Mouse (Mus musculus): ENCODE measurements around the gene Rnf141. TPM values are rescaled to one million over a fixed set of nuclear protein-coding genes. Genes with fewer than 3 reads are reported as not detected.

The Rnf141 gene
- polyA plus RNA-seq, 1 experiment from 2014 or later = 35.0 TPM

- no peaks in the 10 kb centered on the region for H3K27me3 ChIP-seq (replicated peaks; ENCODE audit: control insufficient read depth, insufficient read depth, low read length)
- H3K36me3 ChIP-seq (ENCODE audit: control insufficient read depth, insufficient read depth, low read length) = peaks cover 16% of the 10 kb centered on the region
- 57% methylated on average over 4 of the region's 4 CpGs for WGBS
- no peak overlapping the region for H3K4me2 ChIP-seq
- H3K4me3 ChIP-seq (ENCODE audit: low read depth, low read length) = no peak overlapping the region
- ATAC-seq (replicated peaks; ENCODE audit: low FRiP score) = no peak
- no peak overlapping the region for H3K9ac ChIP-seq (ENCODE audit: low read depth, low read length)
- no peak for DNase-seq (ENCODE audit: low spot score)
- H3K9me3 ChIP-seq (ENCODE audit: control insufficient read depth, low read length) = no peaks in the 10 kb centered on the region
- no peak overlapping the region for H3K27ac ChIP-seq (ENCODE audit: low read depth, low read length)
- peaks cover 26% of the 10 kb centered on the region for H3K4me1 ChIP-seq (replicated peaks; ENCODE audit: control insufficient read depth, insufficient read depth, low read length)
Observed at GRCm38 (mm10) chr7:110823593-110823992, 20.7 kb downstream of the Rnf141 start.

GRCm38 (mm10) chr7:110823076-110823475 lies 21.2 kb downstream of the Rnf141 start:
- no peaks in the 10 kb centered on the region for H3K9me3 ChIP-seq (ENCODE audit: control insufficient read depth, low read length)
- WGBS = 84% methylated on average over 8 of the region's 8 CpGs
- H3K4me3 ChIP-seq (ENCODE audit: low read depth, low read length) = no peak overlapping the region
- no peak overlapping the region for H3K4me2 ChIP-seq
- H3K27ac ChIP-seq (ENCODE audit: low read depth, low read length) = no peak overlapping the region
- DNase-seq (ENCODE audit: low spot score) (no peak), ATAC-seq (replicated peaks; ENCODE audit: low FRiP score) (no peak)
- H3K9ac ChIP-seq (ENCODE audit: low read depth, low read length) = no peak overlapping the region
- no peaks in the 10 kb centered on the region for H3K27me3 ChIP-seq (replicated peaks; ENCODE audit: control insufficient read depth, insufficient read depth, low read length)
- H3K36me3 ChIP-seq (ENCODE audit: control insufficient read depth, insufficient read depth, low read length) = peaks cover 15% of the 10 kb centered on the region
- peaks cover 31% of the 10 kb centered on the region for H3K4me1 ChIP-seq (replicated peaks; ENCODE audit: control insufficient read depth, insufficient read depth, low read length)

- DNase-seq (ENCODE audit: low spot score) = no peak
- Histone ChIP-seq H3K27me3 (replicated peaks; ENCODE audit: control insufficient read depth, insufficient read depth, low read length) (no peaks in the 10 kb centered on the region), H3K4me3 (ENCODE audit: low read depth, low read length) (no peak overlapping the region), H3K9me3 (ENCODE audit: control insufficient read depth, low read length) (no peaks in the 10 kb centered on the region), H3K27ac (ENCODE audit: low read depth, low read length) (no peak overlapping the region), H3K9ac (ENCODE audit: low read depth, low read length) (no peak overlapping the region), H3K4me2 (no peak overlapping the region), H3K36me3 (ENCODE audit: control insufficient read depth, insufficient read depth, low read length) (peaks cover 12% of the 10 kb centered on the region), H3K4me1 (replicated peaks; ENCODE audit: control insufficient read depth, insufficient read depth, low read length) (peaks cover 35% of the 10 kb centered on the region)
- WGBS = 75% methylated on average over 4 of the region's 4 CpGs
- ATAC-seq (replicated peaks; ENCODE audit: low FRiP score) = no peak
Observed at GRCm38 (mm10) chr7:110822055-110822454, 22.2 kb downstream of the Rnf141 start.

- ATAC-seq (replicated peaks; ENCODE audit: low FRiP score) (no peak), DNase-seq (ENCODE audit: low spot score) (no peak)
- Histone ChIP-seq H3K4me2 (no peak overlapping the region), H3K4me1 (replicated peaks; ENCODE audit: control insufficient read depth, insufficient read depth, low read length) (peaks cover 35% of the 10 kb centered on the region), H3K4me3 (ENCODE audit: low read depth, low read length) (no peak overlapping the region), H3K9me3 (ENCODE audit: control insufficient read depth, low read length) (no peaks in the 10 kb centered on the region), H3K27ac (ENCODE audit: low read depth, low read length) (no peak overlapping the region), H3K36me3 (ENCODE audit: control insufficient read depth, insufficient read depth, low read length) (peaks cover 12% of the 10 kb centered on the region), H3K9ac (ENCODE audit: low read depth, low read length) (no peak overlapping the region), H3K27me3 (replicated peaks; ENCODE audit: control insufficient read depth, insufficient read depth, low read length) (no peaks in the 10 kb centered on the region)
- 70% methylated on average over 3 of the region's 3 CpGs for WGBS
Observed at GRCm38 (mm10) chr7:110821653-110822052, 22.6 kb downstream of the Rnf141 start.

- H3K9ac ChIP-seq (ENCODE audit: low read depth, low read length) = no peak overlapping the region
- H3K4me1 ChIP-seq (replicated peaks; ENCODE audit: control insufficient read depth, insufficient read depth, low read length) = peaks cover 35% of the 10 kb centered on the region
- peaks cover 12% of the 10 kb centered on the region for H3K36me3 ChIP-seq (ENCODE audit: control insufficient read depth, insufficient read depth, low read length)
- no peak overlapping the region for H3K4me3 ChIP-seq (ENCODE audit: low read depth, low read length)
- 0 out of 2 replicates have a peak, but pooled peaks have one; percentile 11 for ATAC-seq (replicated peaks; ENCODE audit: low FRiP score)
- H3K27ac ChIP-seq (ENCODE audit: low read depth, low read length) = no peak overlapping the region
- no peaks in the 10 kb centered on the region for H3K9me3 ChIP-seq (ENCODE audit: control insufficient read depth, low read length)
- 45% methylated on average over 5 of the region's 5 CpGs for WGBS
- no peaks in the 10 kb centered on the region for H3K27me3 ChIP-seq (replicated peaks; ENCODE audit: control insufficient read depth, insufficient read depth, low read length)
- no peak overlapping the region for H3K4me2 ChIP-seq
- DNase-seq (ENCODE audit: low spot score) = no peak
Observed at GRCm38 (mm10) chr7:110821068-110821467, 23.2 kb downstream of the Rnf141 start.

- peak; percentile 95 for ATAC-seq (replicated peaks; ENCODE audit: low FRiP score)
- no peak overlapping the region for H3K4me3 ChIP-seq (ENCODE audit: low read depth, low read length)
Observed at GRCm38 (mm10) chr7:110818787-110819350, 25.4 kb downstream of the Rnf141 start.

GRCm38 (mm10) chr7:110818206-110818605 lies 26.1 kb downstream of the Rnf141 start:
- peaks cover 30% of the 10 kb centered on the region for H3K4me1 ChIP-seq (replicated peaks; ENCODE audit: control insufficient read depth, insufficient read depth, low read length)
- peak overlapping the region; percentile 26; the same call in 1 of the 2 replicates for H3K9ac ChIP-seq (ENCODE audit: low read depth, low read length)
- H3K36me3 ChIP-seq (ENCODE audit: control insufficient read depth, insufficient read depth, low read length) = peaks cover 2% of the 10 kb centered on the region; the same call in 1 of the 2 replicates
- H3K27me3 ChIP-seq (replicated peaks; ENCODE audit: control insufficient read depth, insufficient read depth, low read length) = no peaks in the 10 kb centered on the region
- peak overlapping the region; percentile 83; the same call in 1 of the 2 replicates for H3K27ac ChIP-seq (ENCODE audit: low read depth, low read length)
- no peak overlapping the region for H3K4me3 ChIP-seq (ENCODE audit: low read depth, low read length)
- no peak overlapping the region for H3K4me2 ChIP-seq
- ATAC-seq (replicated peaks; ENCODE audit: low FRiP score) (no peak), DNase-seq (ENCODE audit: low spot score) (no peak)
- WGBS = 73% methylated on average over 6 of the region's 6 CpGs
- no peaks in the 10 kb centered on the region for H3K9me3 ChIP-seq (ENCODE audit: control insufficient read depth, low read length)

More at GRCm38 (mm10) chr7:110818787-110819350, 25.4 kb downstream of the Rnf141 start:
- H3K36me3 ChIP-seq (ENCODE audit: control insufficient read depth, insufficient read depth, low read length) = peaks cover 8% of the 10 kb centered on the region
- no peak for DNase-seq (ENCODE audit: low spot score)
- H3K9me3 ChIP-seq (ENCODE audit: control insufficient read depth, low read length) = no peaks in the 10 kb centered on the region
- peak overlapping the region; percentile 49 for H3K4me2 ChIP-seq
- peaks cover 35% of the 10 kb centered on the region for H3K4me1 ChIP-seq (replicated peaks; ENCODE audit: control insufficient read depth, insufficient read depth, low read length)
- WGBS = 36% methylated on average over 11 of the region's 11 CpGs
- no peaks in the 10 kb centered on the region for H3K27me3 ChIP-seq (replicated peaks; ENCODE audit: control insufficient read depth, insufficient read depth, low read length)
- H3K27ac ChIP-seq (ENCODE audit: low read depth, low read length) = peak overlapping the region; percentile 83
- H3K9ac ChIP-seq (ENCODE audit: low read depth, low read length) = peak overlapping the region; percentile 48

- no peak for DNase-seq (ENCODE audit: low spot score)
- Histone ChIP-seq H3K27me3 (replicated peaks; ENCODE audit: control insufficient read depth, insufficient read depth, low read length) (no peaks in the 10 kb centered on the region), H3K4me3 (ENCODE audit: low read depth, low read length) (no peak overlapping the region), H3K4me1 (replicated peaks; ENCODE audit: control insufficient read depth, insufficient read depth, low read length) (peaks cover 24% of the 10 kb centered on the region), H3K36me3 (ENCODE audit: control insufficient read depth, insufficient read depth, low read length) (peaks cover 2% of the 10 kb centered on the region; the same call in 1 of the 2 replicates), H3K4me2 (no peak overlapping the region), H3K9me3 (ENCODE audit: control insufficient read depth, low read length) (no peaks in the 10 kb centered on the region), H3K9ac (ENCODE audit: low read depth, low read length) (no peak overlapping the region), H3K27ac (ENCODE audit: low read depth, low read length) (no peak overlapping the region)
- 74% methylated on average over 5 of the region's 5 CpGs for WGBS
- no peak for ATAC-seq (replicated peaks; ENCODE audit: low FRiP score)
Observed at GRCm38 (mm10) chr7:110816037-110816436, 28.2 kb downstream of the Rnf141 start.

GRCm38 (mm10) chr7:110813983-110814382 lies 30.3 kb downstream of the Rnf141 start:
- H3K27ac ChIP-seq (ENCODE audit: low read depth, low read length) = no peak overlapping the region
- H3K4me1 ChIP-seq (replicated peaks; ENCODE audit: control insufficient read depth, insufficient read depth, low read length) = peaks cover 13% of the 10 kb centered on the region
- DNase-seq (ENCODE audit: low spot score) = no peak
- H3K4me2 ChIP-seq = no peak overlapping the region
- WGBS = 58% methylated on average over 1 of the region's 1 CpGs
- H3K9me3 ChIP-seq (ENCODE audit: control insufficient read depth, low read length) = no peaks in the 10 kb centered on the region
- peaks cover 2% of the 10 kb centered on the region; the same call in 1 of the 2 replicates for H3K36me3 ChIP-seq (ENCODE audit: control insufficient read depth, insufficient read depth, low read length)
- ATAC-seq (replicated peaks; ENCODE audit: low FRiP score) = peak; percentile 63; the same call in 1 of the 2 replicates
- no peak overlapping the region for H3K9ac ChIP-seq (ENCODE audit: low read depth, low read length)
- H3K4me3 ChIP-seq (ENCODE audit: low read depth, low read length) = no peak overlapping the region
- H3K27me3 ChIP-seq (replicated peaks; ENCODE audit: control insufficient read depth, insufficient read depth, low read length) = no peaks in the 10 kb centered on the region

Measured in liver, embryonic 11.5 days (tissue).